Mouse (Mus musculus) right cerebral cortex, postnatal 36 days (tissue): ENCODE results near the gene Dync1li1.
A peak's percentile ranks its signal among the peaks of the same experiment; 100 is the strongest.
"Not testable (repeated sequence)": the region's sequence is repeated elsewhere in the genome, so short reads cannot be mapped to it uniquely, and the experiment has no call there.

ENCODE experiments used
- DNase-seq, 2 experiments: peaks; one replicate each; pipeline ENCODE4 v3.0.0; 2022; ENCODE audit warnings: low spot score in 2 of 2, mixed read lengths in 1 of 2

Gene Dync1li1

GRCm38 (mm10) chr9:114673626-114674025, 15.0 kb upstream of the Dync1li1 start:
- DNase-seq: no peak

GRCm38 (mm10) chr9:114678576-114678975, 10.0 kb upstream of the Dync1li1 start:
- no peak for DNase-seq

GRCm38 (mm10) chr9:114679944-114680343, 8.6 kb upstream of the Dync1li1 start:
- DNase-seq: no peak

- DNase-seq: no peak
Observed at GRCm38 (mm10) chr9:114680531-114680930, 8.1 kb upstream of the Dync1li1 start.

- no peak for DNase-seq
Observed at GRCm38 (mm10) chr9:114682193-114682592, 6.4 kb upstream of the Dync1li1 start.

GRCm38 (mm10) chr9:114686245-114686644, 2.3 kb upstream of the Dync1li1 start:
- no peak for DNase-seq

- DNase-seq: no peak
Observed at GRCm38 (mm10) chr9:114687639-114688038, 951 bp upstream of the Dync1li1 start.

- peak in 1 of 2 experiments; percentile 26 for DNase-seq
Observed at GRCm38 (mm10) chr9:114688953-114689407, 390 bp downstream of the Dync1li1 start.

GRCm38 (mm10) chr9:114690119-114690601, 1.6 kb downstream of the Dync1li1 start:
- no peak for DNase-seq

GRCm38 (mm10) chr9:114691112-114691511, 2.5 kb downstream of the Dync1li1 start:
- no peak for DNase-seq

GRCm38 (mm10) chr9:114695662-114696061, 7.1 kb downstream of the Dync1li1 start:
- not testable (repeated sequence) for DNase-seq

- DNase-seq: no peak
Observed at GRCm38 (mm10) chr9:114697072-114697471, 8.5 kb downstream of the Dync1li1 start.

GRCm38 (mm10) chr9:114697926-114698325, 9.3 kb downstream of the Dync1li1 start:
- DNase-seq: no peak

GRCm38 (mm10) chr9:114699262-114699661, 10.7 kb downstream of the Dync1li1 start:
- no peak for DNase-seq

GRCm38 (mm10) chr9:114699882-114700665, 11.5 kb downstream of the Dync1li1 start:
- DNase-seq: no peak

GRCm38 (mm10) chr9:114701031-114701430, 12.4 kb downstream of the Dync1li1 start:
- no peak for DNase-seq

GRCm38 (mm10) chr9:114701921-114702320, 13.3 kb downstream of the Dync1li1 start:
- no peak for DNase-seq

- no peak for DNase-seq
Observed at GRCm38 (mm10) chr9:114707805-114708204, 19.2 kb downstream of the Dync1li1 start.

GRCm38 (mm10) chr9:114710345-114710744, 21.8 kb downstream of the Dync1li1 start:
- DNase-seq: no peak

GRCm38 (mm10) chr9:114713481-114713880, 24.9 kb downstream of the Dync1li1 start:
- DNase-seq: no peak

- no peak for DNase-seq
Observed at GRCm38 (mm10) chr9:114716677-114717331, 28.2 kb downstream of the Dync1li1 start.

- no peak for DNase-seq
Observed at GRCm38 (mm10) chr9:114727315-114727714, 38.7 kb downstream of the Dync1li1 start.

GRCm38 (mm10) chr9:114728432-114728831, 39.8 kb downstream of the Dync1li1 start:
- not testable (repeated sequence) for DNase-seq
